Mouse (Mus musculus) MN1 (cell line): Measurements from ENCODE around the gene Arg2.
A peak's percentile ranks its signal among the peaks of the same experiment; 100 is the strongest.
"Not testable (repeated sequence)": the region's sequence is repeated elsewhere in the genome, so short reads cannot be mapped to it uniquely, and the experiment has no call there.

Source experiments
- DNase-seq: peaks from one replicate; pipeline ENCODE4 v3.0.0-alpha.2; 2016; ENCODE audit warnings: low spot score

The Arg2 gene

DNA sequence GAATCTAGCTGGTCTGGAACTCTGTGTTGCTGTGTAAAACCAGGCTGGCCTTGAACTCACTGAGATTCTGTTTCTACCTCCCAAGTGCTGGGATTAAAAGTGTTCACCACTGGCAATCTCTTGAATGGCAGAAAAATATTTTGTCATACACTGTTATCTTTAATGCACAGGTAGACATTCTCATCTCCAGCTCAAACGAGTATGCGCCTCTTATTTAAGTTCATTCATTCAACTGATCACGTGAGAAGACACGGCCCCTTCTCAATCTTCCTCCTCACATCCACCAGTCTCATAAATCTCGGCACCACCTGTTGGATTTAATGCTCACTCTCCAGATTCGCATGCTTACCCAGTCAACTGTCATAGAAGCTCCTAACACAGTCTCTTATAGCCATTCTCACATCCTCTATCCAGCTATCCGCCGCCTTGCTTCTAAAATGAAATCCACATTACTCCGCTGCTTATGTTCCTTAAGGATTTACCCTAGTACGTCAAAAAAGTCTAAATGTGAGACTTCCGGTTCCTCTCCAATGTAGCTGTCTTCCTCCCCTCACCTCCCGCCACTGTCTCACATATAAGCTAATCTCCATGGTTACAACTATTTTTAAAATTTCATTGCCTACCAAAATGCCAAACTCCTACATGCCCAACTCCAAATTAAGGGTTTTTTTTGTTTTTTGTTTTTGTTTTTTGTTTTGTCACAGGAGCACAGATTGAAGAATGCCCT, 40.9 kb downstream of the Arg2 start:
- DNase-seq: no peak

DNA sequence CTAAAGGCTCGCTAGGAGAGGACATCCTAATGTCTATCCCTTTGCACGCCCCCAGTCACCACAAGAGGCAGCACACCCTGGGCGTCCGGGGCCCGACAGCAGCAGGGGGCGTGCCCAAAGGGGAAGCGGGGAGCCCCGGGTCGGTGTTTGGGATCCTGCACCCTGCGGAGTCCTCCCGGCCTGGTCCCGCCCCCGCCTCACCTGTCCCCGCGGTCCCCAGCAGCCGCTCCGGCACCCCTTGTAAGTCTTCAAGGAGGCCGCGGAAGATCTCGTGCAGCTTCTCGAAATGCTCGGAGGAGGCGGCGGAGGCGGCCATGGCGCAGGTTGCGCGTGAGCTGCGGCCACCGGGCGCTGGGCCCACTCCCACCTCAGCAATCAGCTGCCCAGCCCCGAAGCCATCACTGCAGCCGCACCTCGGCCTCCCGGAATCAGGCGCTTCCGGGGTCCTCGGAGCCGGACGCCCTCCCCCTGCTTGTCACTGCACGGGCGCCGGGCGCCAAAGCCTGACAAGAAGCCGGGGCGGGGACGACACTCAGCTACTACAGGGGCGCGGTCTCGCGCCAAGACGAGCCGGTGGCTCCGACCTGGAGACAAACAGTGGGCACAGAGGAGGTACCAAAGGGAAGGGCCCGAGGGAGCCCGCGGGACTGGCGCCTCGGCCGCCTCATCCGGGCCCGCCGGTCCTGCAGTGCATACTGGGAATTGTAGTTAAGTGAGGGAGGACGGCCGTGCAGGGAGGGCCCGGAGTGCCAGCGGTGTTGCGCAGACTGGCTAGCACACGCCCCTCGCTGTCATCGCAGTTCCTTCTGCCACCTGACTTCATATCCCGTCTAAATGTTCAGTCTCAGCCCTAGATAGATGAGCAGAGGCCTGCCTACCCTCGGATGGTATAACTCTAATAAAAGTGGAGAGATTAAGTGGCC, 41.7 kb downstream of the Arg2 start, which contains the start of gene Vti1b:
TSS of gene Vti1b (minus strand) at position 649 of the 923 bp plus-strand sequence.
- DNase-seq: peak; percentile 93

DNA sequence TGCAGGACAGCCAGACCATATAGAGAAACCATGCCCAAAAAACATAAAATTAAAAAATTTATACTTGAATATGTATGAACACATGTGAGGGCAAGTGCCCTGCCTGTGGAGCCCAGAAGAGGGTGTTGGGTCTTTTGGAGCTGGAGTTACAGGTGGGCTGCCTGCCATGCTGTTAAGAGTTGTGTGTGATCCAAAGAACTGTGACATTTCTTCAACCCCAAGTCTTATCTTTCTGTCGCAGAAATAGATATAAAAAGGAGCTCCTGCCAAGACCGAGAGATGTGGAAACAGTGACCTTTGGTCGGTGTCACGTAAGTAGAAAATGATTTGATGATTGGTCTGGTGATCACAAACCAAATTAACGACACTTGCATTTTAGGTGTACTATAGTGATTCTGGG, 43.1 kb downstream of the Arg2 start:
- DNase-seq: no peak

DNA sequence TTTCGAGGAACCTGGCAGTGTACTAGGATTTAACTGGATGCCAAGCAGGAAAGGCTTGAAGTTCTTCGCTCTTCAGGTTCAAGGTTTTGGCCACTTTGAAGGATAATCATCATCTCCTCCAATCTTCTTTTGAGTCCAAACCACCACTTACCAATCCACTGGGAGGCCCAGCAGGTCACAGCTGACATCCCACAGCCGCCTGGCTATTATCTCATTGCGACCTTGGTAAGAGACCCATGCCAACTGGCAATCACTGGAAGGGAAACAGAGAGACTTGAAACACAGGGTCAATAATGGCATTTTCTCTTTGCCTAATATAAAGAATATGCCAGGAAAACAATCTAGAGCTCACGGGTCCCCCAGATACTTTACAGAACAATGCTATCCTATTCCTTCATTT, 45.4 kb downstream of the Arg2 start:
- DNase-seq: no peak

DNA sequence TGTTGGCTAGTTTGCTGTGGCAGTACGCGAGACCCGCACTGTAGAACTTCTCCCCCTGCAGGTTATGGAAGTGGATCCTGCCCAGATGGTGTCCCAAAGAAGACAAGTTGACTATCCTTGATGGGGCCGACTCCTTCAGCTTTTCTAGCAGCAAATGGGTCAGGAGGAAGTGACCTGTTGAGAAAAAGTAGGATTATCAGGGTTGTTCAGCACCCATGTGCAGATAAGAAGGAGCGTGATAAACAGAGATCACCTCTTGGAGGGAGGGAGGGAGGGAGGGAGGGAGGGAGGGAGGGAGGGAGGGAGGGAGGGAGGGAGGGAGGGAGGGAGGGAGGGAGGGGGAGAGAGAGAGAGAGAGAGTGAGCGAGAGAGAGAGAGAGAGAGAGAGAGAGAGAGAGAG, 54.6 kb downstream of the Arg2 start:
- not testable (repeated sequence) for DNase-seq

DNA sequence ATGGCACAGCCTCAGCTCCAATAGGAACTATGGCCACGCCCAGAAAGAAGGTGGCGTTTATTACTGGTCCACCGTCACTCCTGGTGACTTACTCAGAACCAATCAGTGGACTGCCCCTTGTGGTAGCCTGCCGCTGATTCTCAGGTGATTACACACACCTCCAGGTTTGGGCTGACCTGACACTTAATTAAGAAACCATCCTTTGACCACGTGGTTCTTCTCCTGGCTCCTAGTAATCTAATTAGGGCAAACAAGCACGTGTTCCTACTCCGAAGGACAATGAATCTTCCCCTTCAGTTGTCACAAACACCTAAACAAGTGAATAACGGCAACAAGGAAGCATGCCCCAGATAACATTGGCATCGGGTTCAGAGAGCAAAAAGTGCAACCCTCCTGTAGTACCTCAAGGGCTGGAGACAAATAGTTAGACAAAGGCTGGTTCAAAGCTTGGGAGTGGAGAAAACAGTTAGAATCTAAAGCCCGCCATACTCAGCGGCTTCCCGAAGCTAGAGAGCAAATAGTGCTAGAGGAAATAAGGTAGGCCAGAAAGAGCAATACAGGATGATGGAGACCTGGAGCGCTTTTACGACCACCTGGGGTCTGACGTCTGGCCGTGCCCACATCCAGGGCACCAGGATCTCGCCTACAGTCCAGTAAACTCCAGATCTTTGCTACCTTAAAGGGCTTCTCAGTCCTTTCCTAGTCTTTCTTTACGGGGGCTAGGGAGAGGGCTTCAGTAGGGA, 60.5 kb downstream of the Arg2 start:
- DNase-seq: peak; percentile 87

DNA sequence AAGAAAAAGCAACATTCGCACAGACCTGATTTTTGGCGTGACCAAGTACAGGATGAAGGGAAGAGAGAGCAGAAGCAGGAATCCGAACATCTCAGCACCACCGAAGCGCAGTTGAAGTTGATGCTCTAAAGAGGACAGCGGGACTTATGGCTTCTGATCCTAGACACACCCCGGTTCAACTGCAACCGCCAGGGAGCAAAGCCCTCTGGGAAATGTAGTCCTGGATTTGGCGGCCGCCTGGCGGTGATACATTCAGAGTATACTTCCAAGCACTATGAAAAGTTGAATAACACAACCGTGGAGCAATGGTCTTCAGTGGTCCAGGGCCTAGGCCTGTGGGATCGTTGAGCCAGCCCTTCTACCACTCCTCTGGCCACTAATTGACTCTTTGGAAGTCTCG, 61.1 kb downstream of the Arg2 start:
- peak; percentile 91 for DNase-seq

DNA sequence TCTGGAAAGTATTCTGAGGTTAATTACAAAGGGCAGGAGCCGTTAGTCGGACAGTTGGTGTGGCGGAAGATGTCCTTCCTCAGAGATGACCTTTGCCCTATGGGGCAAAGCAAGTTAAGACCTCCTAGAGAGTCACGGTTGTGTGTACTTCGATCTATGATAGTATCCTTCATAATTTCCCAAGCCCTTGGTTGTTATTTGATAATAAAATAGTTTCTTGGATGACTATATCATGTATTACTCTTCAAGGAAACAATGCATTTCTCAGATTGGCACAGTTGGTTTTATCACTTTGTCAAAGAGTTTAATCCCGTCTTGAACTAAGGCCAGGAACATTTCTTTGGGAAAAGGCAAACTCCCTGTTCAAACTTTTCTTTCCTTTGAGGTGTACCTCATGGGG, 61.6 kb downstream of the Arg2 start, which contains the start of gene Rdh11:
TSS of gene Rdh11 (minus strand) at position 101 of the 400 bp plus-strand sequence.
- no peak for DNase-seq

DNA sequence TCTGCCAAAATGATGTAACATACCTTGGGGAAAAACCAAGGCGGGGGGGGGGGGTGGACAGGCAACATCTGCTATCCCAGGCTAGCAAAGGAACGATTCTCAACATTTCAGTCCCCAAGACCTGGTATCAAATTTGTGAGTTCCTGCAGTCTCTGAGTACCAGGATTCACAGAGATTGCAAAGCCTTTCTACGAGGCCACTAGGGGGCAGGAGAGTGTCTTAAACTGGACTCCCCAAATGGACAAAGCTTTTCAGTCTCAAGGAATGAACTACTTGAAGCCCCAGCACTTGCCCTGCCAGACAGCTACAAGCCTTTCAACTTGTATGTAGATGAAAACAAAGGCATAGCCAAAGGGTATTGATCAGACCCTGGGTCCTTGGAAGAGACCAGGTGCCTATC, 62.9 kb downstream of the Arg2 start:
- peak; percentile 76 for DNase-seq

DNA sequence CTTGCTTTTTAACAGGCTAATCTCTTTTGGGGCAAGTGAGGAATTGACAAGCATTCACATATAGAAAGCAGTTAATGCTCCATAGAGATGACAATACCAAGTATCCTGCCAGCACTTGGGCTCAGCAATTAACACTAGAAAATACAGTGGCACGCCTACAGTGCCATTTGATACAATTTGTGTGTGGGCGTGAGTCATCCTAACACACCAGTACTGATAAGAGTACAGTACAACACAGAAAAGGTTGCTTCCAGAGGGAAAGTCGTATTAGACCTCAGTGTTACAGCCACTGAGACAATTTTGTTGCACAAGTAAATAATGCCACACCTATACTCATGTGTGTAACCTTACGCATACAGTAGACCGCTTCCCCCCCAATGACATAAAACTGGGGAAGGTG, 66.5 kb downstream of the Arg2 start:
- DNase-seq: no peak

DNA sequence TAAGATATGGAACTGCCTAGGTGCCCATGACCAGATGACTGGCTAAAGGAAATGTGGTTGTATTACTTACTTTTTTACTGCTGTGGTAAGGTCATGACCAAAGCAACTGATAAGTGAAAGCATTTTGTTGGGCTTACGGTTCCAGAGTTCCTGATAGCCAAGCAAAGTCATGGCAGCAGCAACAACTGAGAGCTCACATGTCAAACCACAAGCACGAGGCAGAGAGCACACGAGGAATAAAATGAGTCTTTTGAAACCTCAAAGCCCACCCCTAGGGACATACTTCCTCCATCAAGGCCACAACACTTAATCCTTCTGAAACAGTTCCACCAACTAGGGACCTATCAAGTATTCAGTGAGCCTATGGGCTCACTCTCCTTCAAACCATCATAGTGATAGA, 71.3 kb downstream of the Arg2 start:
- no peak for DNase-seq
